Mouse (Mus musculus) brain, adult 2 months (tissue): Measurements from ENCODE around the gene Capza1.
A peak's percentile ranks its signal among the peaks of the same experiment; 100 is the strongest.

ENCODE experiments used
- DNase-seq: peaks from one replicate; pipeline ENCODE4 v3.0.0; 2011; ENCODE audit warnings: low read depth, low spot score

The Capza1 gene

GRCm38 (mm10) chr3:104789312-104789605 lies 75.0 kb downstream of the Capza1 start:
- DNase-seq, result no peak

GRCm38 (mm10) chr3:104788561-104789311 lies 75.6 kb downstream of the Capza1 start:
- peak; percentile 63 for DNase-seq

GRCm38 (mm10) chr3:104788075-104788474 lies 76.2 kb downstream of the Capza1 start, which contains the start of gene Rhoc:
Rhoc (plus strand) TSS chr3:104788375.
- DNase-seq, result no peak

- no peak for DNase-seq
Observed at GRCm38 (mm10) chr3:104785284-104785683, 79.0 kb downstream of the Capza1 start.

GRCm38 (mm10) chr3:104783971-104784500 lies 80.3 kb downstream of the Capza1 start:
- DNase-seq, result no peak

GRCm38 (mm10) chr3:104782061-104782681 lies 82.1 kb downstream of the Capza1 start:
- DNase-seq, result no peak

- DNase-seq, result no peak
Observed at GRCm38 (mm10) chr3:104781471-104781903, 82.8 kb downstream of the Capza1 start, which contains the start of gene Fam19a3. Fam19a3 (minus strand) TSS chr3:104781840.

- DNase-seq, result no peak
Observed at GRCm38 (mm10) chr3:104780561-104781420, 83.5 kb downstream of the Capza1 start, which contains the start of gene Ppm1j. Ppm1j (plus strand) TSS chr3:104781056.

- DNase-seq, result peak; percentile 61
Observed at GRCm38 (mm10) chr3:104779949-104780348, 84.4 kb downstream of the Capza1 start.

- DNase-seq, result peak; percentile 47
Observed at GRCm38 (mm10) chr3:104777342-104777741, 87.0 kb downstream of the Capza1 start.

GRCm38 (mm10) chr3:104773301-104773700 lies 91.0 kb downstream of the Capza1 start:
- DNase-seq, result no peak
